Mouse (Mus musculus): ENCODE measurements around the gene Trmt44. TPM values are rescaled to one million over a fixed set of nuclear protein-coding genes. Genes with fewer than 3 reads are reported as not detected.

Trmt44 gene
- polyA plus RNA-seq (2016; fragmentation: Nextera tagmentation; extraction: Ambion mirVana), result 8.8 and 8.9 TPM in 2 replicates

DNA sequence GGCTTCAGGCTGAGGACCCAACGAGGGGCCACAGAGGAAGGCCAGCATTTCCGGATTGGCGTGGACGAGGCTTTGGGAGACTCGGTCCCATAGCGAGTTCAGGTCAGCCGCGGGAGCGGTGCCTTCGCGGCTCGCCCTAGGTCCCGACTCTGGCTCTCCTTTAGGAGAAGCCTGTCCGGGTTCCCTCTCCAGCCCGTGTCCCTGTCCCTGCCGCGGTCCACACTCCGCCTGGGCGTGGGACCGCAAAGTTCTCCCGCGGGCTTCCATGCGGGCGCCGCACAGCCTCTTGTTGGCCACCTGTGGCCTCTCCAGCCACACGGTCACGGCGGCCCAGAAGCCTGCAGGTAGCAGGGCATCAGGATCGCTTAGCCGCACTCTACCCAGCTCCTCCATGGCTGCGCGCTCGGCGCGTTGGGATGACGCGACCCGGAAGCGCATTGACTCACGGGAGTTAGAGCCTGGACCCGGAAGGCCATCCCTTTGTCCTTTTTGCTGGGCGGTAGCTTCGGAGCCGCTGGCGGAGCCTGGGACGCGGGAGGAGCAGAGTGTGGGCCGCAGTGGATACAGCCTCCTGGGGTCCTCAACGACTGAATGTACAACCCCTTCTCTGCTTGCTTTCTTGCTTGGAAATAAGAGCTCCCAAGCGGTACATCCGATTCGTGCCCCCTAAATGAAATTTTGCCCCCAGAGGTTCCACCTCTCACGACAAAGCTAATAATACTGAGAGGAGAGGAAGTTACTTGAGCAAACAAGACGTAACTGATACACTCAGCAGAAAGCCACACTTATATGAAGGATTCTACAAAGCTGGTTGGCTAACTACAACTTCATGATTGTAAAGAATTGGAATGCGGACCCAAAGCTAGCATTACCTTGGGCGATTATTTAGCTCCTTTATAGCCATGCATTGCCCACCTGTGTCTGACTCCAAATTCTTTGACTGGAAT, at the start of gene Trmt44:
Gene Trmt44 (minus strand): TSS at position 418 of the 947 bp plus-strand sequence.
- peak; percentile 98 for ATAC-seq (ENCODE audit: low FRiP score, low read depth)
- 4% methylated on average over 56 of the region's 56 CpGs for WGBS
- H3K4me1 ChIP-seq, result peaks cover 11% of the 10 kb centered on the region
- H3K27ac ChIP-seq (replicated peaks), result peak within 1 kb of the TSS; percentile 84
- peak within 1 kb of the TSS; percentile 93 for H3K4me2 ChIP-seq (replicated peaks)
- no peaks in the 10 kb centered on the region for H3K9me3 ChIP-seq
- peak within 1 kb of the TSS; percentile 86 for H3K9ac ChIP-seq (replicated peaks)
- H3K4me3 ChIP-seq, result peak within 1 kb of the TSS; percentile 97
- peaks cover 18% of the 10 kb centered on the region for H3K27me3 ChIP-seq
- peaks cover 33% of the 10 kb centered on the region for H3K36me3 ChIP-seq

DNA sequence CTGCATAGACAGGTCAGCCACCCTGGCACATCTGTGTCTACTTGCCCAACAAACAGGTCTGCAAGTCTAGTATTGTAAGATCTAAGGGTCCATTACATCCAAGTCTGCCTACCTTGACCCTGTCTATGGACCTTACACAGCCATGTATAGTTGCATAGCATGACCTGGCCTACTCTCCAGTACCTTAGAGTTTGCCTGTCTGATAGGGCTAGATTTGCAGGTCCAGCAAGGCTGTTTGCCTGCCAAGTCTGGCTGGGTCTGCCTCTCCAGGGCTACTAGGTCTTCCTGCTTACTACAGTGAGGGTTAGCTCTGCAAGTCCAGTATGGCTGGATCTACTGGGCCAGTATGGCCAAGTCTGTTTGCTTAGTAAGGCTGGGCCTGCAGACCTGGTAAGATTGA, 49.0 kb upstream of the Trmt44 start:
- no peaks in the 10 kb centered on the region for H3K27me3 ChIP-seq
- no peaks in the 10 kb centered on the region for H3K36me3 ChIP-seq
- no peak overlapping the region for H3K27ac ChIP-seq (replicated peaks)
- peaks cover 6% of the 10 kb centered on the region; the same call in 1 of the 2 replicates for H3K4me1 ChIP-seq
- no peak overlapping the region for H3K9ac ChIP-seq (replicated peaks)
- H3K4me2 ChIP-seq (replicated peaks), result no peak overlapping the region
- H3K9me3 ChIP-seq, result no peaks in the 10 kb centered on the region
- no peak for ATAC-seq (ENCODE audit: low FRiP score, low read depth)
- H3K4me3 ChIP-seq, result no peak overlapping the region

DNA sequence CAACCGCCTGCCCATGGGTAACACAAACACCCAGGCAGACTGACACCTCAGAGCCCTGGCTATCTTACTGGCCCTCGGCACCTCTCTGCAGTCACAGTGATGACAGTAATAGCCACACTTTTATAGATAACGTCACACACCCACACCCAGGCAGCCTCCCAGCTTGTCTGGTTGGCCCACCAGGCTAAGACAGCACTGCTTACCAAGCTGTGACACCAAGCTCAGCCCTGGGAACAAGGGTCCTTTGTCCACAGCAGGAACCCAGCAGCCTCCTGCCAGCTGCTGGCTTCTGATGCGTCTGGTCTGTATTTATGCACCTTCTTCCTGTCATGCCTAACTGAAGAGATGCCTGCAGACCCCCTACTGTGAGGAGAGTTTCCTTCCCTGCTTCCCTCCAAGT, 46.2 kb upstream of the Trmt44 start:
- H3K36me3 ChIP-seq, result no peaks in the 10 kb centered on the region
- peaks cover 9% of the 10 kb centered on the region; the same call in 1 of the 2 replicates for H3K4me1 ChIP-seq
- no peaks in the 10 kb centered on the region for H3K27me3 ChIP-seq
- H3K4me3 ChIP-seq, result no peak overlapping the region
- WGBS, result 51% methylated on average over 4 of the region's 4 CpGs
- no peak for ATAC-seq (ENCODE audit: low FRiP score, low read depth)
- H3K9me3 ChIP-seq, result no peaks in the 10 kb centered on the region
- no peak overlapping the region for H3K4me2 ChIP-seq (replicated peaks)
- no peak overlapping the region for H3K27ac ChIP-seq (replicated peaks)
- H3K9ac ChIP-seq (replicated peaks), result no peak overlapping the region

DNA sequence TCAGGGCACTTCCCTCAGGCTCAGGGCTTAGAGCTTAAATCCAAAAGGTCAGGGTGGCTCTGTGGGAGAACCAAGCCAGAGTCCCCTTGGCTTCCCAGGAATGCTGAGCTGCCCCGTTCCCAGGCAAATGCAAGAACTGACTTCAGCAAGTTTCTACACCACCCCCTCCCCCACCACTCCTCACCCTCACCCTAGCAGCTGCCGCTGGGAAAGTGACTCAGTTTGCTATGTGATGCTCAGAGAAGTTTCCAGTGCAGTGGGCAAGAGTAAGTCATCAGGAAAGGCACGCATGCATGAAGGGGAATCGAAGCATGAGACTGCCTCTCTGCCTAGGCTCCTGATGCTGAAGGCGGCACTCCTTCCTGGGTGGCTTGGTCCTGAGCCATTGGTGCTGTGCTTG, 42.1 kb upstream of the Trmt44 start:
- H3K4me1 ChIP-seq, result peaks cover 9% of the 10 kb centered on the region; the same call in 1 of the 2 replicates
- H3K27me3 ChIP-seq, result no peaks in the 10 kb centered on the region
- no peaks in the 10 kb centered on the region for H3K9me3 ChIP-seq
- no peak overlapping the region for H3K9ac ChIP-seq (replicated peaks)
- no peak for ATAC-seq (ENCODE audit: low FRiP score, low read depth)
- 41% methylated on average over 5 of the region's 5 CpGs for WGBS
- H3K4me2 ChIP-seq (replicated peaks), result no peak overlapping the region
- H3K4me3 ChIP-seq, result no peak overlapping the region
- no peaks in the 10 kb centered on the region for H3K36me3 ChIP-seq
- H3K27ac ChIP-seq (replicated peaks), result no peak overlapping the region

DNA sequence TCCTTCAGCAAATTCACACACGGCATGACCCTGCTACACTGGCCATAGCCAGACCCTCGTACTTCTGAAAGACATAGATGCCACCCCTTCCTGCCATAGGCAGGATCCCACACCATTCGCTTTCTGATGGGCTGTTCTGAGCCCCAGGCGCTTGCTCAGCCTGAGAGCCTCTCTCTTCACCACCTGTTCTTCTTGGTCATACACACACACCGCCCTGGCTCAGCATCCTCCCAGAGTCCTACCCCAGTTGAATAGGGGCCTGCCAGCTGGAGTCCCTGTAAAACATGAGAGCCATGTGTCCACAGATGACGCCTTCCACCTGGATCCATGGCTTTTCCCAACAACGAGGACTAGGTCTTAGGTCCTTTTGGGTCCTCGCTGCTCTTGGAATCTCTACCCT, 37.9 kb upstream of the Trmt44 start:
- no peak overlapping the region for H3K4me2 ChIP-seq (replicated peaks)
- H3K36me3 ChIP-seq, result 0 out of 2 replicates have a peak, but pooled peaks cover 9% of the 10 kb centered on the region
- no peak overlapping the region for H3K4me3 ChIP-seq
- ATAC-seq (ENCODE audit: low FRiP score, low read depth), result no peak
- peaks cover 23% of the 10 kb centered on the region for H3K4me1 ChIP-seq
- no peak overlapping the region for H3K27ac ChIP-seq (replicated peaks)
- H3K9me3 ChIP-seq, result no peaks in the 10 kb centered on the region
- 90% methylated on average over 8 of the region's 8 CpGs for WGBS
- no peaks in the 10 kb centered on the region; the same call in 1 of the 2 replicates for H3K27me3 ChIP-seq
- H3K9ac ChIP-seq (replicated peaks), result no peak overlapping the region

DNA sequence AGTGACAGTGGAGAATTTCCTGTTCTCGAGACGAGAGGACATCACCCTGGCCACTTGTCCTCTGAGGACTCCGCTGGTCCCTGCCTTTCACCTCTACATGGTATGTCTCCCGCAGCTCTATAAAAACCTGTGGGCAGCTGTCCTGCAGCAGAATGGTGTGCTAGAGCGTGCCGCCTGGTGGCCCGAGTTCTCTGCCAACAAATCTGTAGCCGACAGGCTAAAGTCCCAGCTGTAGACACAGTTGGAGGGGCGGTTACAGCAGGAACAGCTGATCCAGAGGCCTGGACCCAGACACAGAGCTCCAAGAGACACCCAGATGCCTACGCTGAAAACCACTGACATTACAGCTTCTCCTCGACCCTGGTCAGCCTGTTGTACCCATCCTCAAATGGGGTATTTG, 37.0 kb upstream of the Trmt44 start:
- Histone ChIP-seq H3K36me3 (0 out of 2 replicates have a peak, but pooled peaks cover 9% of the 10 kb centered on the region), H3K4me2 (replicated peaks) (no peak overlapping the region), H3K4me1 (peaks cover 23% of the 10 kb centered on the region), H3K4me3 (no peak overlapping the region), H3K27me3 (no peaks in the 10 kb centered on the region; the same call in 1 of the 2 replicates), H3K9ac (replicated peaks) (no peak overlapping the region), H3K9me3 (no peaks in the 10 kb centered on the region), H3K27ac (replicated peaks) (no peak overlapping the region)
- ATAC-seq (ENCODE audit: low FRiP score, low read depth), result no peak
- WGBS, result 87% methylated on average over 11 of the region's 11 CpGs

DNA sequence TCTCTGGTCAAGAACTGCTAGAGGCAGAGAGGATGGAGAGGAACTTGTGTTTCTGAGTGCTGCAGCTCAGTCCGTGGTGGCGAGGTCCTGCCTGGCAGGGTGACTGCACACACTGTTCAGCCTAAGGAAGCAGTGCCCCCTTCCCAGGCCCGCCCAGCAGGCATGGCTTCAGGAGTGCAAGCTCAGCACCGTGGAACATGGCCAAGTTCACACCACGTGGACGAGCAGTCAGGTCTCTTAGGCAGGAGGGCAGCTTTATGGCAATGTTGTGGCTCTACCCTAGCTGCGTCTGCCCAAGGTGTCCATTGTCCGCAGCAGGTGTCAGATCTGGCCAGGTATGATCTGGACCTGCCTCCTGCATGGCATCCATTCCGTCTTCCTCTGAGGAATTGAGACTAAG, 36.3 kb upstream of the Trmt44 start:
- 92% methylated on average over 9 of the region's 9 CpGs for whole genome bisulfite sequencing
- no peak overlapping the region for H3K27ac ChIP-seq (replicated peaks)
- no peaks in the 10 kb centered on the region for H3K9me3 ChIP-seq
- no peaks in the 10 kb centered on the region; the same call in 1 of the 2 replicates for H3K27me3 ChIP-seq
- H3K4me2 ChIP-seq (replicated peaks), result no peak overlapping the region
- H3K4me3 ChIP-seq, result no peak overlapping the region
- H3K36me3 ChIP-seq, result 0 out of 2 replicates have a peak, but pooled peaks cover 9% of the 10 kb centered on the region
- no peak overlapping the region for H3K9ac ChIP-seq (replicated peaks)
- no peak for ATAC-seq (ENCODE audit: low FRiP score, low read depth)
- H3K4me1 ChIP-seq, result peaks cover 20% of the 10 kb centered on the region

DNA sequence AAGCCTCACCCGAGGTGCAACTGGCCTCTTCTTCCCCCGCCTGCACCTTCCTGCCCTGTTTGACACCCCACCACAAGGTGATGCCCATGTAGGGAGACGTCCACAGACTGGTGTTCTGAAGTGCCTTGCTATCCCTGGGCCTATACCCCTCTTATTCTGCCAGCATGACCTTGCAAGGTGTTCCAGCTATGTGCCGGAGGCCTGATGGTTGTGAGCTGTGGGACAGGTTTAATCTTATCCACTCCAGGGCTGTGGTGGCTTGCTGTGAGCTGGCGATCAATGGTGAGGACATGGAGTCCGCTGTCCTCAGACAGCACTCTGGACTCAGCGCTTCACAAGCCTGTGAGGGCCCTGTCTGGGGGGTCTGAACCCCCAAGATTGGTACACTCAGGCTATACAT, 35.5 kb upstream of the Trmt44 start:
- Histone ChIP-seq H3K4me1 (peaks cover 20% of the 10 kb centered on the region), H3K36me3 (peaks cover 9% of the 10 kb centered on the region; the same call in 1 of the 2 replicates), H3K27ac (replicated peaks) (no peak overlapping the region), H3K4me3 (no peak overlapping the region), H3K4me2 (replicated peaks) (no peak overlapping the region), H3K9ac (replicated peaks) (no peak overlapping the region), H3K27me3 (no peaks in the 10 kb centered on the region; the same call in 1 of the 2 replicates), H3K9me3 (no peaks in the 10 kb centered on the region)
- whole genome bisulfite sequencing, result 89% methylated on average over 7 of the region's 7 CpGs
- ATAC-seq (ENCODE audit: low FRiP score, low read depth), result no peak

DNA sequence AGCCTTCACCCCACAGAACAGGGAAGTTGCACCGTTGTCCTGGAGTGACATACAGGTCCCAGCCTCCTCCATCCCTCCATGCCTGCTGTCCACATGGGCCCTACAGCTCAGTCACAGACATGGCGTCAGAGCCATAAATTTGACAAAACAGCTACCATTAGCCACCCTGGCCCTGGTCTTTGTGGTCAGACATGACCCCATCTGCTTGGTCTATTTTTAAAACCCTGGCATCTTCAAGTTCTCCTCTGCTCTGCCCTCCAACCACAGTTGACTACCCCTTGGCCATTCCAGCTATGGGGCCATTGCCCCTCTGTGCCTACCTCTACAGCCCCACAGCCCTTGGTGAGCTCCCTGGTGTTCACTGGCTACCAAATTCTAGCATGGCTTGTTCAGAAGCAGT, 35.1 kb upstream of the Trmt44 start:
- 81% methylated on average over 2 of the region's 2 CpGs for WGBS
- Histone ChIP-seq H3K9me3 (no peaks in the 10 kb centered on the region), H3K4me3 (no peak overlapping the region), H3K4me1 (peaks cover 20% of the 10 kb centered on the region), H3K9ac (replicated peaks) (no peak overlapping the region), H3K27ac (replicated peaks) (0 out of 2 replicates have a peak overlapping the region, but pooled peaks have one; percentile 12), H3K36me3 (peaks cover 9% of the 10 kb centered on the region; the same call in 1 of the 2 replicates), H3K4me2 (replicated peaks) (no peak overlapping the region), H3K27me3 (no peaks in the 10 kb centered on the region; the same call in 1 of the 2 replicates)
- no peak for ATAC-seq (ENCODE audit: low FRiP score, low read depth)

DNA sequence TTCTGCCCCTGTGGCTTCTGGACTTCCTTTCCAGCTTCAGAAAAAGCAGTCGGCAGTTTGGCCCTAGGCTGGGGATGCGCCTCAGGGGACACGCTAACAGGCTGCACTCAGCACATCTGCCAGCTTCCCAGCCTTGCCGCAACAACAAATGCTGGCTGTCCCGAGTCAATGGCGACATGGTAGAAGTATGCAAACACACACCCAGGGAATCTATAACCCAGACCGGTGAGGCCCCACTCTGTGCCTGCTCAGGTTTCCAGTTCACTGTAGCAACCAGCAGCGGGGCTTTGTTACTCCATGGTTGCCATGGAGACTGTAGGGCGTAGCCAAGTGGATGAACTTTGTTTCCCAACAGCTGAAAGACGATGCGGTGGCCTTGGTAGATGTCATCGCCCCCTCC, 34.5 kb upstream of the Trmt44 start:
- ATAC-seq (ENCODE audit: low FRiP score, low read depth), result peak; percentile 55
- H3K27me3 ChIP-seq, result no peaks in the 10 kb centered on the region; the same call in 1 of the 2 replicates
- 7% methylated on average over 12 of the region's 12 CpGs for WGBS
- peaks cover 9% of the 10 kb centered on the region; the same call in 1 of the 2 replicates for H3K36me3 ChIP-seq
- H3K4me2 ChIP-seq (replicated peaks), result peak overlapping the region; percentile 26; the same call in 1 of the 2 replicates
- peaks cover 20% of the 10 kb centered on the region for H3K4me1 ChIP-seq
- peak overlapping the region; percentile 12 for H3K27ac ChIP-seq (replicated peaks)
- no peaks in the 10 kb centered on the region for H3K9me3 ChIP-seq
- H3K4me3 ChIP-seq, result no peak overlapping the region
- no peak overlapping the region for H3K9ac ChIP-seq (replicated peaks)

DNA sequence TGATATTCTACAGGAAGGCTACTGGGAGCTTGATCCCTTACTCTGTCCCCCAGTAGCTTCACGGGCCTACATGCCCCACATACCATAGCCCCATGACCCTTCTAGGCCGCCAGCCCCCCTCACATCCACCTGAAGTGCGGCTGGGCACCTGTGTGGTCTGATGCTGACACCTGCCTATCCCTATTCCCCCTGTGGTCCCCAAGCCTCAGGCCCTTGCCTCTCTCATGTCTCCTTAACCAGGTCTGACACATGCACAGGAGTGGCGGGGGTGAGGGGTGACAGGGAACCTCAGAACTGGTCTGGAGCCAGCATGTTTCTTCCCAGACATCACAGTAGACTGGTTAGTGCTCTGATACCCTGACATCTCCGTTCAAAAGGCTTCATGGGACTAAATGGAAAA, 33.7 kb upstream of the Trmt44 start:
- Histone ChIP-seq H3K9ac (replicated peaks) (no peak overlapping the region), H3K27ac (replicated peaks) (no peak overlapping the region)
- ATAC-seq (ENCODE audit: low FRiP score, low read depth), result no peak

DNA sequence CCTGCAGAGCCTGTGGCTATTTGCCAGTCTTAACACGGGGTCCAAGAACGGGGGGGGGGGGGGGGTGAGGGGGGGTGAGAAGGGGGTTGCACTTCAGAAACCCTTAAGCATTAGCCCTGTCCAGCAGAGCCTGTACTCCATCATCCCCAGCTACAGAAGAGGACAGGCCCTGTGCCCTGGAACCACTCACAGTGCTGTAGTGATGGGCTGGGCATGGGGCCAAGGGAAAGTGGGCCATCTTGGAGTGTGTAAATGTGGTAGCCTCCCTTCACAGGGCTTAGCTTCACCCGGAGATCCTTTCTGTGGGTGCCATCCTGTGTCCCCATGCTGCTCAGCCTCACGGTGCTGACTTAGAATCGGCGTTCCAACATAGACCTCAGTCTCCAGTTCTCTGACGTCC, 32.9 kb upstream of the Trmt44 start:
- Histone ChIP-seq H3K9me3 (no peaks in the 10 kb centered on the region), H3K4me2 (replicated peaks) (no peak overlapping the region), H3K36me3 (peaks cover 21% of the 10 kb centered on the region), H3K27ac (replicated peaks) (no peak overlapping the region), H3K4me1 (peaks cover 20% of the 10 kb centered on the region), H3K27me3 (no peaks in the 10 kb centered on the region; the same call in 1 of the 2 replicates), H3K4me3 (no peak overlapping the region), H3K9ac (replicated peaks) (no peak overlapping the region)
- WGBS, result 91% methylated on average over 6 of the region's 7 CpGs
- no peak for ATAC-seq (ENCODE audit: low FRiP score, low read depth)

More for the DNA sequence above, 33.7 kb upstream of the Trmt44 start:
- H3K27me3 ChIP-seq, result no peaks in the 10 kb centered on the region; the same call in 1 of the 2 replicates
- H3K36me3 ChIP-seq, result peaks cover 14% of the 10 kb centered on the region; the same call in 1 of the 2 replicates
- 84% methylated on average over 5 of the region's 5 CpGs for WGBS
- no peak overlapping the region for H3K4me3 ChIP-seq
- no peaks in the 10 kb centered on the region for H3K9me3 ChIP-seq
- no peak overlapping the region for H3K4me2 ChIP-seq (replicated peaks)
- peaks cover 20% of the 10 kb centered on the region for H3K4me1 ChIP-seq
